Mouse (Mus musculus): Measurements from ENCODE around the gene Fcrla. TPM values are rescaled to one million over a fixed set of nuclear protein-coding genes. Genes with fewer than 3 reads are reported as not detected.
A peak's percentile ranks its signal among the peaks of the same experiment; 100 is the strongest.

Fcrla gene
- total and polyA plus RNA-seq, 3 experiments: 10.6 to 30.6 (median 17.7) TPM

- Histone ChIP-seq H3K9ac (ENCODE audit: insufficient read depth, low read depth) (no peak overlapping the region), H3K4me3 (replicated peaks in 1 of 3; ENCODE audit: low read depth in 2 of 3, low read length in 2 of 3, poor library complexity in 1 of 3) (no peak overlapping the region), H3K27ac (ENCODE audit: insufficient read depth, low read depth) (no peak overlapping the region), H3K36me3 (replicated peaks in 1 of 2; ENCODE audit: control insufficient read depth in 1 of 2, insufficient read depth in 1 of 2, low read length in 1 of 2) (peaks cover 0 to 2% of the 10 kb centered on the region in 2 experiments), H3K4me2 (ENCODE audit: insufficient read depth, low read depth, poor library complexity, severe bottlenecking) (no peak overlapping the region), H3K79me2 (replicated peaks; ENCODE audit: control insufficient read depth, extremely low read depth, insufficient read depth, poor library complexity, severe bottlenecking) (no peaks in the 10 kb centered on the region), H3K27me3 (replicated peaks) (no peaks in the 10 kb centered on the region), H3K9me3 (replicated peaks; ENCODE audit: low read length) (peaks cover 14% of the 10 kb centered on the region), H3K4me1 (ENCODE audit: control insufficient read depth in 1 of 2, insufficient read depth in 2 of 2) (peaks cover 5 to 31% of the 10 kb centered on the region in 2 experiments)
- in situ Hi-C loops (cut with MboI; ENCODE audit: low pct_ligation_motif_present, low pct_unique_long_range_greater_than_20kb, low sequenced_read_pairs): no loop called here
- no peak for DNase-seq (ENCODE audit: extremely low read depth)
- dilution Hi-C loops (cut with MboI; ENCODE audit: extremely low pct_ligation_motif_present, extremely low pct_unique_long_range_greater_than_20kb, low sequenced_read_pairs): no loop called here
- no peak for TF ChIP-seq USF1 (IDR thresholded peaks at IDR 0.05; ENCODE audit: low read depth, low read length)
- no peak for TF ChIP-seq MAFK (IDR thresholded peaks at IDR 0.05; ENCODE audit: insufficient replicate concordance, low read length)
- TF ChIP-seq E2F4 (IDR thresholded peaks at IDR 0.05; ENCODE audit: insufficient replicate concordance, low read depth, low read length): no peak
- TF ChIP-seq KAT2A (IDR thresholded peaks at IDR 0.05; ENCODE audit: insufficient replicate concordance, low read length): no peak
- TF ChIP-seq UBTF (IDR thresholded peaks at IDR 0.05; ENCODE audit: low read depth, low read length): no peak
- TF ChIP-seq JUN (IDR thresholded peaks at IDR 0.05; ENCODE audit: insufficient read depth, low read depth, low read length): no peak
- TF ChIP-seq ZC3H11A (IDR thresholded peaks at IDR 0.05; ENCODE audit: low read depth, low read length): no peak
- TF ChIP-seq HCFC1 (IDR thresholded peaks at IDR 0.05; ENCODE audit: low read depth, low read length): no peak
- TF ChIP-seq TBP (conservative IDR thresholded peaks at IDR 0.05; ENCODE audit: low read depth, low read length): no peak
Observed at GRCm38 (mm10) chr1:170903485-170903884, 23.9 kb downstream of the Fcrla start.

- dilution Hi-C loops (cut with MboI; ENCODE audit: extremely low pct_ligation_motif_present, extremely low pct_unique_long_range_greater_than_20kb, low sequenced_read_pairs): no loop called here
- Histone ChIP-seq H3K79me2 (replicated peaks; ENCODE audit: control insufficient read depth, extremely low read depth, insufficient read depth, poor library complexity, severe bottlenecking) (no peaks in the 10 kb centered on the region), H3K36me3 (replicated peaks in 1 of 2; ENCODE audit: control insufficient read depth in 1 of 2, insufficient read depth in 1 of 2, low read length in 1 of 2) (no peaks in the 10 kb centered on the region), H3K4me2 (ENCODE audit: insufficient read depth, low read depth, poor library complexity, severe bottlenecking) (peak overlapping the region; percentile 80), H3K27ac (ENCODE audit: insufficient read depth, low read depth) (0 out of 2 replicates have a peak overlapping the region, but pooled peaks have one; percentile 12), H3K27me3 (replicated peaks) (no peaks in the 10 kb centered on the region), H3K4me3 (replicated peaks in 1 of 3; ENCODE audit: low read depth in 2 of 3, low read length in 2 of 3, poor library complexity in 1 of 3) (peak overlapping the region in 1 of 3 experiments; percentile 48), H3K4me1 (ENCODE audit: control insufficient read depth in 1 of 2, insufficient read depth in 2 of 2) (peaks cover 11 to 47% of the 10 kb centered on the region in 2 experiments), H3K9ac (ENCODE audit: insufficient read depth, low read depth) (peak overlapping the region; percentile 36; the same call in 1 of the 2 replicates), H3K9me3 (replicated peaks; ENCODE audit: low read length) (no peaks in the 10 kb centered on the region)
- TF ChIP-seq PAX5 (IDR thresholded peaks at IDR 0.05; ENCODE audit: low read length) (no peak), SMC3 (IDR thresholded peaks at IDR 0.05; ENCODE audit: low read depth, low read length) (peak; percentile 98), CHD1 (IDR thresholded peaks at IDR 0.05; ENCODE audit: low read depth, low read length) (no peak), TBP (conservative IDR thresholded peaks at IDR 0.05; ENCODE audit: low read depth, low read length) (0 out of 2 replicates have a peak, but pooled peaks have one; percentile 18), CTCF (conservative IDR thresholded peaks at IDR 0.05 in 1 of 2, IDR thresholded peaks at IDR 0.05 in 1 of 2; ENCODE audit: low read depth in 2 of 2, low read length in 2 of 2) (peak; percentile 83 to 98), MAX (IDR thresholded peaks at IDR 0.05; ENCODE audit: low read length) (peak; percentile 34; the same call in 1 of the 2 replicates), UBTF (IDR thresholded peaks at IDR 0.05; ENCODE audit: low read depth, low read length) (no peak), MYC (IDR thresholded peaks at IDR 0.05; ENCODE audit: low read depth, low read length) (no peak), BHLHE40 (IDR thresholded peaks at IDR 0.05; ENCODE audit: low read depth, low read length) (peak; percentile 76), ZNF384 (IDR thresholded peaks at IDR 0.05; ENCODE audit: low read depth, low read length) (peak; percentile 91), GABPA (IDR thresholded peaks at IDR 0.05; ENCODE audit: insufficient replicate concordance, low read depth, low read length) (no peak), ZC3H11A (IDR thresholded peaks at IDR 0.05; ENCODE audit: low read depth, low read length) (peak; percentile 84), MXI1 (IDR thresholded peaks at IDR 0.05; ENCODE audit: low read depth, low read length) (peak; percentile 1; the same call in 1 of the 2 replicates), CHD2 (IDR thresholded peaks at IDR 0.05; ENCODE audit: low read length) (no peak), SIN3A (IDR thresholded peaks at IDR 0.05; ENCODE audit: low read length) (no peak), USF2 (conservative IDR thresholded peaks at IDR 0.05; ENCODE audit: low read depth, low read length) (no peak; the same call in 1 of the 2 replicates), ZMIZ1 (IDR thresholded peaks at IDR 0.05; ENCODE audit: low read depth, low read length) (no peak), MEF2A (IDR thresholded peaks at IDR 0.05; ENCODE audit: borderline replicate concordance, low read depth, low read length) (peak; percentile 35; the same call in 1 of the 2 replicates), POLR2A (IDR thresholded peaks at IDR 0.05; ENCODE audit: low read depth, low read length) (peak; percentile 38; the same call in 1 of the 2 replicates), E2F4 (IDR thresholded peaks at IDR 0.05; ENCODE audit: insufficient replicate concordance, low read depth, low read length) (no peak), NRF1 (IDR thresholded peaks at IDR 0.05; ENCODE audit: low read depth, low read length) (no peak), RCOR1 (conservative IDR thresholded peaks at IDR 0.05; ENCODE audit: low read depth, low read length) (no peak), IRF4 (IDR thresholded peaks at IDR 0.05; ENCODE audit: low read depth, low read length) (peak; percentile 51; the same call in 1 of the 2 replicates), MAFK (IDR thresholded peaks at IDR 0.05; ENCODE audit: insufficient replicate concordance, low read length) (no peak), RAD21 (IDR thresholded peaks at IDR 0.05; ENCODE audit: low read depth, low read length) (peak; percentile 93)
- in situ Hi-C loops (cut with MboI; ENCODE audit: low pct_ligation_motif_present, low pct_unique_long_range_greater_than_20kb, low sequenced_read_pairs): no loop called here
- DNase-seq (ENCODE audit: extremely low read depth): peak; percentile 93
Observed at GRCm38 (mm10) chr1:170901536-170902238, 25.7 kb downstream of the Fcrla start.
